Mouse (Mus musculus) lung, postnatal 0 days (tissue): ENCODE data around the gene Stk38. TPM values are rescaled to one million over a fixed set of nuclear protein-coding genes. Genes with fewer than 3 reads are reported as not detected.

Source experiments
- ATAC-seq: fragments of 200-750 bp; cut with Nextera tagmentation; 2 replicates; pipeline ENCODE4 v1.8.0; 2017; ENCODE audit warnings: moderate library complexity
- DNase-seq: peaks from one replicate; pipeline ENCODE4 v3.0.0-alpha.2; 2016; ENCODE audit warnings: low spot score
- H3K27ac ChIP-seq: fragments of 300-500 bp; sonication (generic); 2 replicates; pipeline ENCODE4 v1.5.1; 2014; ENCODE audit warnings: antibody characterized with exemption, mild to moderate bottlenecking, low read length, mixed read lengths
- H3K27me3 ChIP-seq: fragments of 300-500 bp; sonication (generic); replicated peaks from 2 replicates; pipeline ENCODE4 v1.6.1; 2014; ENCODE audit warnings: low read length, mixed read lengths; ENCODE audit not compliant: insufficient read depth
- H3K36me3 ChIP-seq: fragments of 300-500 bp; sonication (generic); 2 replicates; pipeline ENCODE4 v1.6.1; 2014; ENCODE audit warnings: low read length, mixed read lengths; ENCODE audit not compliant: insufficient read depth
- H3K4me1 ChIP-seq: fragments of 300-500 bp; sonication (generic); 2 replicates; pipeline ENCODE4 v1.6.1; 2014; ENCODE audit warnings: antibody characterized with exemption, low read depth, low read length, mixed read lengths; ENCODE audit not compliant: insufficient read depth
- H3K4me2 ChIP-seq: fragments of 300-500 bp; sonication (generic); replicated peaks from 2 replicates; pipeline ENCODE4 v1.6.1; 2014; ENCODE audit warnings: low read depth, mild to moderate bottlenecking, low read length, moderate library complexity, mixed read lengths
- H3K4me3 ChIP-seq: fragments of 300-500 bp; sonication (generic); 2 replicates; pipeline ENCODE4 v1.5.1; 2014; ENCODE audit warnings: low read depth, low read length
- H3K9ac ChIP-seq: fragments of 300-500 bp; sonication (generic); replicated peaks from 2 replicates; pipeline ENCODE4 v1.6.1; 2014; ENCODE audit warnings: low read depth, mild to moderate bottlenecking
- H3K9me3 ChIP-seq: fragments of 300-500 bp; sonication (generic); 2 replicates; pipeline ENCODE4 v1.6.1; 2016; ENCODE audit warnings: low read length, mixed read lengths
- CTCF ChIP-seq: IDR thresholded peaks from 2 replicates; pipeline ENCODE4 v1.5.1; 2016; ENCODE audit warnings: antibody characterized with exemption, mild to moderate bottlenecking
- EP300 ChIP-seq: IDR thresholded peaks from 2 replicates; pipeline ENCODE4 v1.6.1; 2016; ENCODE audit warnings: antibody characterized with exemption, mild to moderate bottlenecking, control low read depth
- WGBS: fragments of 180-500 bp; shearing (Covaris S2); extraction: QIAGEN DNeasy Blood & Tissue Kit; methylation state at CpG from one replicate; pipeline ENCODE4 v1.1.7; 2014; 5-methylcytosine and 5-hydroxymethylcytosine counted together
- polyA plus RNA-seq: library from polyadenylated mRNA; unstranded; fragments of >200 nt; fragmentation: Nextera tagmentation; extraction: Ambion mirVana; gene quantifications from 2 replicates; pipeline ENCODE4 v1.2.1, GENCODE M21; 2015

The Stk38 gene
- polyA plus RNA-seq, 1 experiment from 2014 or later = 61.1 TPM

DNA sequence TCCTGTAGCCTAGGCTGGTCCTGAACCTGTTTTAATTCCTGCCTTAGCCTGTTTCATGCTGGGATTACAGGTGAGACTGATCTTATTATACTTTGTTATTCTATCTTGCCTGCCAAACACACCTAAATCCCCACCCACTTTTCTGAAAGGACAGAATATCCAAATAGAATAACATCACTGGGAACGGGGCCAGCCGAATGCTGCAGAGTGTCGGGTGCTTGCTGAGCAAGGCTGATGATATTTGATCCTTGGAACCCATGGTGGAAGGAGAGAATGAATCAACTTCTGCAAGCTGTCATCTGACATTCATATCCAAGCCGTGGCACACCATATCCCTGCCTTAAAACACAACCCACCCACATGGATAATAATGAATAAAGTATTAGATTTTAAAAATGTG is 59.1 kb downstream of the Stk38 start:
- WGBS = 48% methylated on average over 4 of the region's 4 CpGs
- no peaks in the 10 kb centered on the region for H3K9me3 ChIP-seq
- H3K4me2 ChIP-seq = no peak overlapping the region
- no peak overlapping the region for H3K9ac ChIP-seq
- peaks cover 5% of the 10 kb centered on the region for H3K4me1 ChIP-seq
- ATAC-seq = no peak
- H3K36me3 ChIP-seq = no peaks in the 10 kb centered on the region
- TF ChIP-seq EP300 (no peak), CTCF (no peak)
- H3K27me3 ChIP-seq = no peaks in the 10 kb centered on the region
- DNase-seq = no peak
- no peak overlapping the region for H3K27ac ChIP-seq
- no peak overlapping the region for H3K4me3 ChIP-seq

DNA sequence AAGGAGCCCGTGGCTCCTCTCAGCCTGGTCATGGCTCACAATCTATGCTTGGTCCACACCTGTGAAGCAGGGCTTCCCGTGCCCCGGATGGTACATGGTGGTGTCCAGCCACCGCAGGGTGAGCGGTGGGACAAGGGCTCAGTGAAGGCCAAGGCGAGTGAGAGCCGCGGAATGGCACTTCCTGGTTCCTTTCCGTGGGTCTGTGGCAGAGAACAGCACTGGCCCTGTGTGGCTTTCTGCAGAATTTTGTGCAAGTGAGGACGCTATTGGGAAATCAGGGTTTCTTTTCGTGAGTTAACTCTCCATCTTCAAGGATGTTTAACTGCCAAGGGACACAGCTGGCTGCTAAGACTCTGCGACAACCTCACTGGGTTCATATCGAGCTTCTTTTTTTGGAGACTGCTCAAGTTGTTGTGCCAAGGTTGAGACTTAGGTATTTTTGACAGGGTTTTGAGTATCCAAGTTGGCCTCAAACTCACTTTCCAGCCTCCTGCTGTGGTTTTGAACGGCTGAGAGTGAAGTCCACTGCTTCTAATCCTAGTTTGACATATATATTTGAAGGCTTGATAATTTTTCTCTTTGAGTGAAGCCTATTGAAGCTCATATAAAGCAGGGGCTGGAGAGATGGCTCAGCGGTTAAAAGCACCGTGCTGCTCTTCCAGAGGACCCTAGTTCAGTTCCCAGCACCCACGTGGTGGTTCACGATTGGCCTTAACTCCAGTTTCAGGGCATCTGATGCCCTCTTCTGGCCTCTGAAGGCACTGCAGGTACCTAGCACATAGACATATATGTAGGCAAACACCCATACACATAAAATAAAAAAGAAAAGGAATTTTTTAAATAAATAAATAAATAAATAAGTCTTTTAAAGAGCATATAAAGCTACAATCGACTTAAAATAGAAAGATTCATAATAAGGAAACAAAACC is 60.5 kb downstream of the Stk38 start:
- WGBS = 86% methylated on average over 19 of the region's 19 CpGs
- TF ChIP-seq EP300 (no peak), CTCF (no peak; the same call in 1 of the 2 replicates)

DNA sequence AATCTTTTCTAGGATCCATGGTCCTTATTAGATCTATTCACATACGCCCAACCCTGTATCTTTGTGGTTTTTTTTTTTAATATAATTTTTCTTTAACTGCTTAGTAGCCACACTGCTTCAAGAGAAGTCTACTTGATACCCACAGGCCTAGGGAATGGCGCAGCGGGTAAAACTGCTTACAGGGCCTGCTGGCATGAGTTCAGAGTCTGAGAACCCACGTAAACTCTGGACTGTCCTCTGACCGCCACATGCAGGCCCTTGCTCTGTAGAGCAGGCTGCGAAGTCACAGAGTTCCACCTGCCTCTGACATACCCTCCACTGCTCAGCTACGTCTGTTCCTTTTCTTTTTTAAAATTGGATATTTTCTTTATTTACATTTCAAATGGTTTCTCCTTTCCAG is 63.3 kb downstream of the Stk38 start:
- WGBS = 82% methylated on average over 7 of the region's 7 CpGs
- Histone ChIP-seq H3K9ac (no peak overlapping the region), H3K27ac (no peak overlapping the region), H3K9me3 (no peaks in the 10 kb centered on the region), H3K36me3 (no peaks in the 10 kb centered on the region), H3K4me1 (no peaks in the 10 kb centered on the region), H3K4me2 (no peak overlapping the region), H3K4me3 (no peak overlapping the region), H3K27me3 (no peaks in the 10 kb centered on the region)
- ATAC-seq (no peak), DNase-seq (no peak)
- TF ChIP-seq EP300 (no peak), CTCF (no peak)

More for the DNA sequence above, 60.5 kb downstream of the Stk38 start:
- no peaks in the 10 kb centered on the region for H3K4me1 ChIP-seq
- no peaks in the 10 kb centered on the region for H3K27me3 ChIP-seq
- H3K4me2 ChIP-seq = no peak overlapping the region
- H3K9me3 ChIP-seq = no peaks in the 10 kb centered on the region
- no peaks in the 10 kb centered on the region for H3K36me3 ChIP-seq
- H3K4me3 ChIP-seq = 0 out of 2 replicates have a peak overlapping the region, but pooled peaks have one; percentile 1
- DNase-seq (no peak), ATAC-seq (no peak)
- H3K27ac ChIP-seq = no peak overlapping the region
- H3K9ac ChIP-seq = no peak overlapping the region

DNA sequence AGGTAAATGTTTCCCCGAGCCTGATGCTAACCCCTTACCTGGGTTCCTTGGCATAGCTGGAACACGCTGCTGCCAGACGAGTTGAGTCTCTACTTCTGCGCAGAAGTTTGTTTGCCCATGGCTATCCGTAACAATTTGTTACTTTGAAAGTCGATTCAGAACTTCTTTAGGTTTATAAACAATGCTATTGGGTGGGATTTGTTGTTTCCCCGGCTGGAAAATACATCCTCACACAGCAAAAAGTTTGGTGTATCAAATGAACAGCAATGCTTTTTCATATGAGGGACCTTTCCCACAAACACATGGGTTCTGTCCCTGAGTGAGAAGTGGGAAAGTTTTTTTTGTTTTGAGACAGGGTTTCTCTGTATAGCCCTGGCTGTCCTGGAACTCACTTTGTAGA is 64.1 kb downstream of the Stk38 start, which contains the start of gene Pxt1:
Gene Pxt1, minus strand, starts transcription at position 101 of the 400 bp plus-strand sequence.
- WGBS = 81% methylated on average over 7 of the region's 7 CpGs
- Histone ChIP-seq H3K4me2 (no peak within 1 kb of the TSS), H3K27me3 (no peaks in the 10 kb centered on the region), H3K9me3 (no peaks in the 10 kb centered on the region), H3K4me3 (no peak within 1 kb of the TSS), H3K4me1 (no peaks in the 10 kb centered on the region), H3K36me3 (no peaks in the 10 kb centered on the region), H3K9ac (no peak within 1 kb of the TSS), H3K27ac (no peak within 1 kb of the TSS)
- TF ChIP-seq CTCF (no peak), EP300 (no peak)
- DNase-seq (no peak), ATAC-seq (no peak)

DNA sequence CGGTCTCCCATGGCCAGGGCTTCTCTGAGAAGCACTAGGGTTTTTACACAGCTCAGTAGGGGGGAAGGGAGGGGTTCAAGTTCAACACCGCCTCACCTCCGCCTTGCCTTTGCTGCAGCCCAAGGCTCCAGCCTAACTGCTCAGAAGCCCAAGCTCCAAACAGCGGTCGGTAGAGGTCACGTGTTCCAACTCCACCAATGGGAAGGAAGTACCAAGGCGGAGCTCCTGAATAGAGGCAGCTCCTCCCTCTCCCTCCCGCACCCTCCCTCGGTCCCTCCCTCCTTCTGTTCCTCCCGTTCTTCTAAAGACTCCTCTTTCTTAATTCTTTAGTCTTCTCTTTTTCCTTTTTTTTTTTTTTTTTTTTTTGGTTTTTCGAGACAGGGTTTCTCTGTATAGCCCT is 65.7 kb downstream of the Stk38 start:
- WGBS = 74% methylated on average over 10 of the region's 11 CpGs
- H3K9ac ChIP-seq = no peak overlapping the region
- H3K9me3 ChIP-seq = no peaks in the 10 kb centered on the region
- no peak overlapping the region for H3K4me3 ChIP-seq
- no peak for DNase-seq
- H3K4me2 ChIP-seq = no peak overlapping the region
- no peaks in the 10 kb centered on the region for H3K4me1 ChIP-seq
- ATAC-seq = no peak
- H3K27ac ChIP-seq = no peak overlapping the region
- TF ChIP-seq CTCF = no peak
- no peak for TF ChIP-seq EP300
- no peaks in the 10 kb centered on the region for H3K36me3 ChIP-seq
- H3K27me3 ChIP-seq = no peaks in the 10 kb centered on the region

DNA sequence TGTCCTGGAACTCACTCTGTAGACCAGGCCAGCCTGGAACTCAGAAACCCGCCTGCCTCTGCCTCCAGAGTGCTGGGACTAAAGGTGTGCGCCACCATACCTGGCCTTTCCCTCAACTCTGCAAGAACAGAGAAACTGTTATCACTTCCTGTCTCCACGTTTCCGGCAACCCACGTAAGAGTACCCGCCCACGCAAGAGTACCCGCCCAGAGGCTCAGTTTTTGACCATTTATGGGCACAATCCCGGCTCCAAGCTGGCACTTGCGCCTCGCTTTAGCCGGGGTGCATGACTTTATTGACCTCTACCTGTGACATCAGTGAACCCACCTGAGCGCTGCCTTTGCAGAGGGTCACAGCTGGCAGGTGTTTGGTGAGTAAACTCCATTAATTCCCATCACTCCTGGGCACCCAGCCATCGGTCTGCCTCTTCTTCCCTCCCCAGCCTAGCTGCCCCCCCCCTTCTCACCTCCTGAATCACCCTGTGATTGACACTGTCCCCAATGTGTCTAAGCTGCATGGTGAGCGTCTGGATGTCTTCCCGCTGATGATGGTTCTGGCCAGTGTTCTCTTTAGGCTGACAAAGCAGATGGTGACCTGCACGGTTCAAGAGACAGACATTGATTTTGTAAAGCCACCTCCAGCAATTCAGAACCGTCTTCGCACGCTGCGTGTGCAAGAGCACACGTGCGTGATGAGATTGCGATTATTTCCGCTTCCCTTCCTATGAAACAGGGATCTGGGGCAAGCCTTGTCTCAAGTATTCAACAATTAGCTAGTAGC is 66.8 kb downstream of the Stk38 start:
- Histone ChIP-seq H3K27me3 (no peaks in the 10 kb centered on the region), H3K4me1 (no peaks in the 10 kb centered on the region), H3K4me2 (no peak overlapping the region), H3K4me3 (no peak overlapping the region), H3K9ac (no peak overlapping the region), H3K27ac (no peak overlapping the region), H3K36me3 (no peaks in the 10 kb centered on the region), H3K9me3 (no peaks in the 10 kb centered on the region)
- 89% methylated on average over 25 of the region's 25 CpGs for WGBS
- no peak for DNase-seq
- ATAC-seq = no peak
- TF ChIP-seq EP300 (no peak), CTCF (no peak)
